Mouse (Mus musculus) kidney, postnatal 14 days (tissue): Measurements from ENCODE around the gene Mtr.

Experiments
- DNase-seq: peaks from one replicate; pipeline ENCODE4 v3.0.0; 2022; ENCODE audit warnings: mixed read lengths

Mtr gene

GRCm38 (mm10) chr13:12232141-12232540 is 25.8 kb downstream of the Mtr start:
- DNase-seq, result no peak

- no peak for DNase-seq
Measured at GRCm38 (mm10) chr13:12228248-12228647, 29.7 kb downstream of the Mtr start.

GRCm38 (mm10) chr13:12227606-12228005 is 30.3 kb downstream of the Mtr start:
- peak; percentile 10 for DNase-seq

- no peak for DNase-seq
Measured at GRCm38 (mm10) chr13:12218603-12219002, 39.3 kb downstream of the Mtr start.

GRCm38 (mm10) chr13:12214922-12215321 is 43.0 kb downstream of the Mtr start:
- DNase-seq, result no peak

- DNase-seq, result no peak
Measured at GRCm38 (mm10) chr13:12211058-12211457, 46.9 kb downstream of the Mtr start.

GRCm38 (mm10) chr13:12210023-12210762 is 47.7 kb downstream of the Mtr start:
- peak; percentile 53 for DNase-seq

- DNase-seq, result no peak
Measured at GRCm38 (mm10) chr13:12200372-12200771, 57.5 kb downstream of the Mtr start.

GRCm38 (mm10) chr13:12198486-12198885 is 59.4 kb downstream of the Mtr start:
- no peak for DNase-seq

- no peak for DNase-seq
Measured at GRCm38 (mm10) chr13:12196861-12197260, 61.1 kb downstream of the Mtr start.

GRCm38 (mm10) chr13:12196012-12196411 is 61.9 kb downstream of the Mtr start:
- peak; percentile 12 for DNase-seq

- DNase-seq, result no peak
Measured at GRCm38 (mm10) chr13:12194942-12195662, 62.8 kb downstream of the Mtr start.

- DNase-seq, result no peak
Measured at GRCm38 (mm10) chr13:12189219-12189618, 68.7 kb downstream of the Mtr start.

GRCm38 (mm10) chr13:12188804-12189203 is 69.1 kb downstream of the Mtr start:
- DNase-seq, result no peak

GRCm38 (mm10) chr13:12179481-12179880 is 78.4 kb downstream of the Mtr start:
- DNase-seq, result no peak

GRCm38 (mm10) chr13:12176761-12177160 is 81.2 kb downstream of the Mtr start:
- no peak for DNase-seq

GRCm38 (mm10) chr13:12175988-12176736 is 81.8 kb downstream of the Mtr start:
- no peak for DNase-seq

GRCm38 (mm10) chr13:12167276-12167675 is 90.6 kb downstream of the Mtr start:
- DNase-seq, result no peak

- peak; percentile 21 for DNase-seq
Measured at GRCm38 (mm10) chr13:12166386-12166785, 91.5 kb downstream of the Mtr start.

- DNase-seq, result peak; percentile 24
Measured at GRCm38 (mm10) chr13:12165461-12166058, 92.4 kb downstream of the Mtr start.

GRCm38 (mm10) chr13:12162457-12162856 is 95.5 kb downstream of the Mtr start:
- no peak for DNase-seq

GRCm38 (mm10) chr13:12160121-12160475 is 97.8 kb downstream of the Mtr start:
- DNase-seq, result peak; percentile 79
